Mouse (Mus musculus) bone marrow macrophage, adult 2 months (primary cell): Measurements from ENCODE around the gene Sh2d1b1.

Experiments
- CTCF ChIP-seq: IDR thresholded peaks from 2 replicates; pipeline ENCODE4 v1.5.1; 2012; ENCODE audit warnings: low read depth, mild to moderate bottlenecking, low read length, moderate library complexity
- POLR2A ChIP-seq: IDR thresholded peaks from 2 replicates; pipeline ENCODE4 v1.6.1; 2012; ENCODE audit warnings: mild to moderate bottlenecking, low read depth, low read length, borderline replicate concordance

DNA sequence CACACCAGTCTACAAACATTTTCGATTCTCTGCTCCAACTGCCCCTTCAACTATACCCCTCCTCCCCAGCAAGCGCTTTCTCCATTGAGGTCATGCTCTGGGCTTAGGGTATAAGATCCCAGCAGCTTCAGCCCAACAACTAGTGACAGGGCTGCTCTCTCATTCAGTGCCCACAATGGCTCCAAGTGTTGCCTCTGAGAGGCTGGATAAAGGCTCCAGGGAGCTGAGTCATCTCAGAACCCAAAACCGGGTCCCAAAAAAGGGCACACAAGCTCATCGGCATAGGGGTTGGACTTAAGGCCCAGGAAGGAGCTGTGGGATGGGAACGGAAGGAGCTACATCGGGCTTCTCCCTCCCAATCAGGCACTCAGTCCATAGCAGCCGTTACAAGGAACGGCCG is 24.6 kb downstream of the Sh2d1b1 start:
- no peak for TF ChIP-seq CTCF
- no peak for TF ChIP-seq POLR2A
